Mouse (Mus musculus): ENCODE measurements at regions not wholly inside any gene's neighbourhood (a gene's known extent, or its start where the extent isn't known, plus 50 kb on each side); places are given as distances from the start of the nearest gene placed in this dataset.

- ATAC-seq (replicated peaks; ENCODE audit: low FRiP score) (no peak), DNase-seq (ENCODE audit: low spot score) (no peak)
- WGBS, result 17% methylated on average over 1 of the region's 1 CpGs
- Histone ChIP-seq H3K4me3 (ENCODE audit: low read depth, low read length) (no peak overlapping the region), H3K4me1 (replicated peaks; ENCODE audit: control insufficient read depth, insufficient read depth, low read length) (0 out of 2 replicates have a peak, but pooled peaks cover 3% of the 10 kb centered on the region), H3K9ac (ENCODE audit: low read length) (no peak overlapping the region), H3K27me3 (ENCODE audit: control insufficient read depth, insufficient read depth, low read length) (no peaks in the 10 kb centered on the region), H3K36me3 (ENCODE audit: control insufficient read depth, insufficient read depth, low read length) (no peaks in the 10 kb centered on the region), H3K9me3 (ENCODE audit: control insufficient read depth, low read length) (no peaks in the 10 kb centered on the region), H3K4me2 (ENCODE audit: low read depth, low read length, severe bottlenecking) (no peak overlapping the region), H3K27ac (ENCODE audit: low read depth, low read length) (no peak overlapping the region)
These were observed 335.7 kb upstream of the Tet2 start for GRCm38 (mm10) chr3:133880626-133881025.

DNA sequence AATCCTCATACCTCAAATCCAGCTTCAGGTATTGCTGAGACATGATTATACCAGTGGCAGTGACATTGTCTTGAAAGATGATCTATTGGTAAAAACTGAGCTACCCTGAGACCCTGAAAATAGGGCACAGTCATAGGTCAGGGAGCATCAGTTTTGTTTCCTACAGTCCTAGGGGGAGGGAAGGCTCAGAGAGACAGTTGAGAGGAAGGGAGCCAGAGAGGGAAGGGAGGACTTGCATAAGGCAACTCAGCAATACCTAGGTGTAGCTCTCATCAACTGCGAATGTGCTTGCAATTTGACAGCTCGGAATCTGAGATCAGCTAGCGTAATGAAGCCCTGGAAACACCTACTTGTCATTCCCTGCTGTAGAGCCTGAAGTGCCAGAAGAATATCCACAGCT is 334.4 kb upstream of the Cxxc4 start:
- H3K4me2 ChIP-seq (ENCODE audit: low read depth, low read length, severe bottlenecking), result no peak overlapping the region
- ATAC-seq (replicated peaks; ENCODE audit: low FRiP score) (no peak), DNase-seq (ENCODE audit: low spot score) (no peak)
- no peaks in the 10 kb centered on the region for H3K36me3 ChIP-seq (ENCODE audit: control insufficient read depth, insufficient read depth, low read length)
- no peaks in the 10 kb centered on the region for H3K9me3 ChIP-seq (ENCODE audit: control insufficient read depth, low read length)
- no peaks in the 10 kb centered on the region for H3K4me1 ChIP-seq (replicated peaks; ENCODE audit: control insufficient read depth, insufficient read depth, low read length)
- H3K4me3 ChIP-seq (ENCODE audit: low read depth, low read length), result no peak overlapping the region
- no peaks in the 10 kb centered on the region for H3K27me3 ChIP-seq (ENCODE audit: control insufficient read depth, insufficient read depth, low read length)
- no peak overlapping the region for H3K9ac ChIP-seq (ENCODE audit: low read length)
- 88% methylated on average over 3 of the region's 3 CpGs for WGBS
- no peak overlapping the region for H3K27ac ChIP-seq (ENCODE audit: low read depth, low read length)

DNA sequence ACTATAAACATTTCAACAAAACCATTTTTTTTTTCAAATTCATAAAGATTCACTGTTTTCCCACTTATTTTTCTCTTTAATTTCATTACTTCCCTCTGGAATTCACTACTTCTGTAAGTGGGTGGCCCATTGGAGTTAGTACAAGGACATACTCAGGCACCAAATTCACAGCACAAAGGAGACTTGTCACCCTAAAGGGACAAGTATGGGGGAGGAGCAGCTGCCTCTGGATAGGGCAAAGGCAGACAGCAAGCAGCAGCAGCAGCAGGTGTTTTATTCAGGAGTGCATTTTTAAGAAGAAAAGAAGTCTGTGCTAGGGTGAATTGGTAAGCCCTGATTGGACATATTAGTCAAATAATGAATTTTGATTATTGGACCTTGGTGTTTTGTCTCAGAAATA is 314.1 kb upstream of the Cxxc4 start:
- Histone ChIP-seq H3K9ac (ENCODE audit: low read length) (no peak overlapping the region), H3K27ac (ENCODE audit: low read depth, low read length) (no peak overlapping the region), H3K4me2 (ENCODE audit: low read depth, low read length, severe bottlenecking) (no peak overlapping the region), H3K36me3 (ENCODE audit: control insufficient read depth, insufficient read depth, low read length) (no peaks in the 10 kb centered on the region), H3K27me3 (ENCODE audit: control insufficient read depth, insufficient read depth, low read length) (no peaks in the 10 kb centered on the region), H3K9me3 (ENCODE audit: control insufficient read depth, low read length) (no peaks in the 10 kb centered on the region), H3K4me1 (replicated peaks; ENCODE audit: control insufficient read depth, insufficient read depth, low read length) (no peaks in the 10 kb centered on the region), H3K4me3 (ENCODE audit: low read depth, low read length) (no peak overlapping the region)
- DNase-seq (ENCODE audit: low spot score) (no peak), ATAC-seq (replicated peaks; ENCODE audit: low FRiP score) (peak; percentile 57)

DNA sequence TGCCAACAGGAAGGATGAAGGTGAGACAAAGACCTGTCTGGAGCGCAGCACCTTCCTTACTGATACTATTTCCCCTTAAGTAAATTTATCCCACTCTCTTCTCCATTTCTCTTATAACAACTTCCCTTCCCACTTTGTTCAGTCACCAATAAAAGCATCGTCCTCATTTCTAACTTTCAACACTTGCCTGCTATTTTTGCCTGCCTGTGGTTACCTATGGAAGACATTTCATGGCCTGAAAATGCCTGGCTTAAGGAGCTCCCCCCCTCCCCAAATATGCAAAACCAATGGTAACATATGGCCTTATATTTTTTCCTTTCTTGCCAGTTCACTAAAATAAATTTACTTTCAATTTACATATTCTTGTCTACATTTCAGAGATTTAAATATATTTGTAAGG is 271.0 kb upstream of the Cxxc4 start:
- no peak overlapping the region for H3K9ac ChIP-seq (ENCODE audit: low read length)
- H3K9me3 ChIP-seq (ENCODE audit: control insufficient read depth, low read length), result no peaks in the 10 kb centered on the region
- no peak overlapping the region for H3K4me3 ChIP-seq (ENCODE audit: low read depth, low read length)
- WGBS, result 89% methylated on average over 2 of the region's 2 CpGs
- DNase-seq (ENCODE audit: low spot score), result no peak
- no peak overlapping the region for H3K4me2 ChIP-seq (ENCODE audit: low read depth, low read length, severe bottlenecking)
- no peak for ATAC-seq (replicated peaks; ENCODE audit: low FRiP score)
- no peaks in the 10 kb centered on the region for H3K27me3 ChIP-seq (ENCODE audit: control insufficient read depth, insufficient read depth, low read length)
- no peaks in the 10 kb centered on the region for H3K36me3 ChIP-seq (ENCODE audit: control insufficient read depth, insufficient read depth, low read length)
- no peak overlapping the region for H3K27ac ChIP-seq (ENCODE audit: low read depth, low read length)
- no peaks in the 10 kb centered on the region for H3K4me1 ChIP-seq (replicated peaks; ENCODE audit: control insufficient read depth, insufficient read depth, low read length)

DNA sequence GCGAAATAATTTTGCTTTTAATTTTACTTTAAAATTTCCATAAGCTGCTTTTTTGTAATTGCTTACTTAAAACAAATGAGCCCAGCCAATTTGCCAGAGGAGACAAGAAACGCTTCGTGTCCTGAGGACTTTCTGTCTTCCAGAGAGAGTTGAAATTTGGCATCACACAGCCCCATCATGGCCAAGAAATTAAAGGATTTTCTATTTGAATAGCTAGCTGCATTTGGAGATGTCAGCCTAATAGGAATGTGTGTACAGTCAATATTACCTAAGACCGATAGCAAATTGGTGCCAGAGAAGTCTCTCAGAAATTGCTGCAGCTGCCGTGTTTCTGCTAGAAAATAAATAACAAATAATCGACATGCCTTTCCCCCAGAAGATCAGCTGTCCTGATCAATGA is 268.1 kb upstream of the Cxxc4 start:
- Histone ChIP-seq H3K4me1 (replicated peaks; ENCODE audit: control insufficient read depth, insufficient read depth, low read length) (no peaks in the 10 kb centered on the region), H3K9ac (ENCODE audit: low read length) (no peak overlapping the region), H3K27ac (ENCODE audit: low read depth, low read length) (no peak overlapping the region), H3K36me3 (ENCODE audit: control insufficient read depth, insufficient read depth, low read length) (no peaks in the 10 kb centered on the region), H3K9me3 (ENCODE audit: control insufficient read depth, low read length) (no peaks in the 10 kb centered on the region), H3K27me3 (ENCODE audit: control insufficient read depth, insufficient read depth, low read length) (no peaks in the 10 kb centered on the region), H3K4me3 (ENCODE audit: low read depth, low read length) (no peak overlapping the region), H3K4me2 (ENCODE audit: low read depth, low read length, severe bottlenecking) (no peak overlapping the region)
- DNase-seq (ENCODE audit: low spot score) (no peak), ATAC-seq (replicated peaks; ENCODE audit: low FRiP score) (no peak)
- 88% methylated on average over 6 of the region's 6 CpGs for WGBS

GRCm38 (mm10) chr3:133972774-133973173 is 263.5 kb upstream of the Cxxc4 start:
- ATAC-seq (replicated peaks; ENCODE audit: low FRiP score) (no peak), DNase-seq (ENCODE audit: low spot score) (no peak)
- H3K9me3 ChIP-seq (ENCODE audit: control insufficient read depth, low read length), result no peaks in the 10 kb centered on the region

GRCm38 (mm10) chr3:133987681-133988080 is 248.6 kb upstream of the Cxxc4 start:
- 92% methylated on average over 2 of the region's 2 CpGs for WGBS
- Histone ChIP-seq H3K4me2 (ENCODE audit: low read depth, low read length, severe bottlenecking) (no peak overlapping the region), H3K9me3 (ENCODE audit: control insufficient read depth, low read length) (no peaks in the 10 kb centered on the region), H3K9ac (ENCODE audit: low read length) (no peak overlapping the region), H3K4me3 (ENCODE audit: low read depth, low read length) (no peak overlapping the region), H3K36me3 (ENCODE audit: control insufficient read depth, insufficient read depth, low read length) (no peaks in the 10 kb centered on the region), H3K27me3 (ENCODE audit: control insufficient read depth, insufficient read depth, low read length) (no peaks in the 10 kb centered on the region), H3K4me1 (replicated peaks; ENCODE audit: control insufficient read depth, insufficient read depth, low read length) (no peaks in the 10 kb centered on the region), H3K27ac (ENCODE audit: low read depth, low read length) (no peak overlapping the region)
- ATAC-seq (replicated peaks; ENCODE audit: low FRiP score), result no peak
- no peak for DNase-seq (ENCODE audit: low spot score)

More at GRCm38 (mm10) chr3:133972774-133973173, 263.5 kb upstream of the Cxxc4 start:
- no peak overlapping the region for H3K9ac ChIP-seq (ENCODE audit: low read length)
- H3K4me2 ChIP-seq (ENCODE audit: low read depth, low read length, severe bottlenecking), result no peak overlapping the region
- H3K27me3 ChIP-seq (ENCODE audit: control insufficient read depth, insufficient read depth, low read length), result no peaks in the 10 kb centered on the region
- H3K27ac ChIP-seq (ENCODE audit: low read depth, low read length), result no peak overlapping the region
- H3K36me3 ChIP-seq (ENCODE audit: control insufficient read depth, insufficient read depth, low read length), result no peaks in the 10 kb centered on the region
- H3K4me3 ChIP-seq (ENCODE audit: low read depth, low read length), result no peak overlapping the region
- WGBS, result 59% methylated on average over 2 of the region's 2 CpGs
- H3K4me1 ChIP-seq (replicated peaks; ENCODE audit: control insufficient read depth, insufficient read depth, low read length), result no peaks in the 10 kb centered on the region

DNA sequence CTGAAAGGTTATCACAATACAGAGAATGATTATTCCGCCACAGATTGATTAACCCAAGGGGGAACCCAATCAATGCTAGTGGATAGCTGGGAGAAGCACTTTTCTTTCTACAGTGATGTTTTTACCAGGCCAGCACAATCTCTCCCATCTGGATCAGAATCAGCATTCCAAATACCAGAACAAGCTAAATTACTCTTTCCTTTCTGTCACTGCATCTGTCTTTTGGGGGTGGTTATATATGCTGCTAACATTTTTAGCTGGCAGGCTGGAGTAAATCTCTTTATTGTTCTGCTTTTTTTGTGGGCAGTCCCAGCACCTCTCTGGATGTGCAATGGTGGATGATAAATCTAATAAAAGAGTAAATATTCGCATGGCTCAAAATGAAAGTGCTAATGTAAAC is 242.3 kb upstream of the Cxxc4 start:
- Histone ChIP-seq H3K36me3 (ENCODE audit: control insufficient read depth, insufficient read depth, low read length) (no peaks in the 10 kb centered on the region), H3K27ac (ENCODE audit: low read depth, low read length) (no peak overlapping the region), H3K4me2 (ENCODE audit: low read depth, low read length, severe bottlenecking) (no peak overlapping the region), H3K9me3 (ENCODE audit: control insufficient read depth, low read length) (no peaks in the 10 kb centered on the region), H3K4me1 (replicated peaks; ENCODE audit: control insufficient read depth, insufficient read depth, low read length) (no peaks in the 10 kb centered on the region), H3K27me3 (ENCODE audit: control insufficient read depth, insufficient read depth, low read length) (no peaks in the 10 kb centered on the region), H3K9ac (ENCODE audit: low read length) (no peak overlapping the region), H3K4me3 (ENCODE audit: low read depth, low read length) (no peak overlapping the region)
- ATAC-seq (replicated peaks; ENCODE audit: low FRiP score) (no peak), DNase-seq (ENCODE audit: low spot score) (no peak)
- WGBS, result 89% methylated on average over 2 of the region's 2 CpGs

DNA sequence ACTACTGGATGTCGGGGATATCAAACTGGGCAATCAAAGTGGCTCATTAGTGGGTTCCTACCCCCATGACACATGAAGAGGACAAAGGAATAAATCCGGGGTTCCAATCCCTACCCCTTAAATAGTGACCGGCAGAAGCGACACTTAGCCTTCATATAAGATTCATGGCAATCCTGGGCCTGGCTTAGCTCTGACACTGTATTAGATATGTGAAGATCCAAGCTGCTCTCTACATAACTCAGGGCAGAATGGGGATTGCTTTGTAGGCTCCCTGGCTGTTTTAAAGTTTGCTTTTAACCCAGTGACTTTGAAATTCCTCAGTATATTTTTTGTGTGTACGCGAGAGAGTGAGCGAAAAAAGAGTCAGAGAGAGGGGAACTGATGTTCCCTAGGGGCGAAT is 236.3 kb upstream of the Cxxc4 start:
- no peaks in the 10 kb centered on the region for H3K4me1 ChIP-seq (replicated peaks; ENCODE audit: control insufficient read depth, insufficient read depth, low read length)
- no peak overlapping the region for H3K4me3 ChIP-seq (ENCODE audit: low read depth, low read length)
- no peaks in the 10 kb centered on the region for H3K36me3 ChIP-seq (ENCODE audit: control insufficient read depth, insufficient read depth, low read length)
- H3K9me3 ChIP-seq (ENCODE audit: control insufficient read depth, low read length), result no peaks in the 10 kb centered on the region
- no peak overlapping the region for H3K27ac ChIP-seq (ENCODE audit: low read depth, low read length)
- no peaks in the 10 kb centered on the region for H3K27me3 ChIP-seq (ENCODE audit: control insufficient read depth, insufficient read depth, low read length)
- DNase-seq (ENCODE audit: low spot score) (no peak), ATAC-seq (replicated peaks; ENCODE audit: low FRiP score) (no peak)
- no peak overlapping the region for H3K9ac ChIP-seq (ENCODE audit: low read length)
- WGBS, result 84% methylated on average over 8 of the region's 8 CpGs
- H3K4me2 ChIP-seq (ENCODE audit: low read depth, low read length, severe bottlenecking), result no peak overlapping the region
